Mouse (Mus musculus): ENCODE results near the gene Ngp.

GRCm38 (mm10) chr9:110440559-110440958, 21.0 kb downstream of the Ngp start:
- TF ChIP-seq CTCF (IDR thresholded peaks at IDR 0.05; ENCODE audit: control insufficient read depth, insufficient read depth, insufficient read length) (no peak), CEBPB (IDR thresholded peaks at IDR 0.05; ENCODE audit: low read depth) (no peak), MYOD1 (IDR thresholded peaks at IDR 0.05; ENCODE audit: control insufficient read depth, insufficient read length, low read depth) (no peak), MYOG (IDR thresholded peaks at IDR 0.05; ENCODE audit: control insufficient read depth, extremely low read depth, insufficient read length) (no peak)
